15 mouse cellular contexts compared by ENCODE assay signal in the genomic region with DNA sequence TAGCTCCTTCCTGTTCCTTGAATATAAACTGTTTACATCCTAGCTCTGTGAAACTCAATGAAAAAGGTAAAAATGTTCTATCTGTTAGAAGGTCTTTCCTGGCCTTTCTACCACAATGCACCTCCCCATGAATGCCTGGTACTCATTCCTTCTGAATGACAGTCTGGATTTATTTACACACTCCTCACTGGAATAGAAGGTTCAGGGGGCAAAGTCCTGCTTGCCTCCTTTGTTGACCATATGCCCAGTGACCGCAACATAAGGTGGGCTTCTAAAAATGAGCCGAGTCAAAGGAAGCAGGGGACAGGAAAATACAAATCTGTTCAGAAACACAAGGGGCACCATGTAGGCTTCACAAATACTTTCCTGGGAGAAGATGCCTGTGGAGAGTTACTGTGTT.
"Had no signal": no experiment of that assay in that cellular context is flagged by ENCODE, and none has a peak within 500 bp of the region (broad histone marks: within the 10 kb centered on the region; RNA-seq: fewer than 3 reads in every experiment).

No protein-coding gene starts in this region.

- H3K27ac ChIP-seq: neural tube, embryonic 13.5 days; neural tube, embryonic 15.5 days; stomach, embryonic 15.5 days; stomach, postnatal 0 days had no signal

- DNase-seq: retina, postnatal 1 day; right cerebral cortex, adult 18-20 months; right cerebral cortex, postnatal 14 days; right cerebral cortex, postnatal 25 days; spleen, adult 18-20 months; thymus, adult 18-20 months; thymus, adult 2 months; thymus, postnatal 14 days; thymus, postnatal 25 days; thymus, postnatal 36 days; thymus, postnatal 4 days had no signal

- H3K27me3 ChIP-seq: neural tube, embryonic 13.5 days; neural tube, embryonic 15.5 days; stomach, embryonic 15.5 days had no signal

- H3K4me2 ChIP-seq: neural tube, embryonic 13.5 days; neural tube, embryonic 15.5 days; stomach, embryonic 15.5 days had no signal

- H3K4me3 ChIP-seq: neural tube, embryonic 13.5 days; neural tube, embryonic 15.5 days; stomach, embryonic 15.5 days had no signal

- H3K4me1 ChIP-seq: neural tube, embryonic 13.5 days; neural tube, embryonic 15.5 days; stomach, embryonic 15.5 days had no signal

- H3K9me3 ChIP-seq: neural tube, embryonic 13.5 days; neural tube, embryonic 15.5 days; stomach, embryonic 15.5 days had no signal

- H3K9ac ChIP-seq: neural tube, embryonic 13.5 days; neural tube, embryonic 15.5 days; stomach, embryonic 15.5 days had no signal

- H3K36me3 ChIP-seq: neural tube, embryonic 13.5 days; neural tube, embryonic 15.5 days; stomach, embryonic 15.5 days had no signal
